26 mouse cellular contexts compared by ENCODE assay signal in the genomic region with DNA sequence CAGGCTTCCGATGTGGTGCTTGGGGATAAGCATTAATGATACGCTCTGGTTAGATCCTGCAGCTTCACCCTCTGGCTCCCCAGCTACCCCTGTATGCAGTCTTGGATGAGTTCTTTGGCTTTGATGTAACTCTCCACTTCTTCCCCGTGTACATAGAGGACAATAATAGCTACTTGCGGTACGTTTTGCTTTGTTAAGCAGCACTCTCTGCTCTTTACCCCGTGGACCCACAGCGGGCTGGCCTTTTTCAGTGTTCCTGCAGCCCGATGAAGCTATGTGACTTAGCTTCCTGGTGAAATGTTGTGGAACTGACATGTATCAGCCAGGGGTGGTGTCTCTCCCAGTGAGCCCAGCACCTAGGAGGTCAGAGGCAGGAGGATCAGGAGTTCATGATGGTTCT. TPM values are rescaled to one million over a fixed set of nuclear protein-coding genes. Genes with fewer than 3 reads are reported as not detected.
DNase-seq lines count a peak whose midpoint lies in the region; ATAC-seq and TF ChIP-seq lines count a peak whose summit lies in the region.
"Had no signal": no experiment of that assay in that cellular context is flagged by ENCODE, and none has a peak within 500 bp of the region (broad histone marks: within the 10 kb centered on the region; RNA-seq: fewer than 3 reads in every experiment).

No protein-coding gene starts in this region.

- no peaks in the 10 kb centered on the region for H3K36me3 ChIP-seq in liver, postnatal 0 days (replicated peaks; ENCODE audit: insufficient read depth, low read length)
- H3K36me3 ChIP-seq in liver, embryonic 11.5 days (ENCODE audit: control insufficient read depth, insufficient read depth, low read length) = no peaks in the 10 kb centered on the region
- no peaks in the 10 kb centered on the region for H3K36me3 ChIP-seq in kidney, embryonic 16.5 days (ENCODE audit: insufficient read depth, low read length)
- H3K36me3 ChIP-seq in macrophage (ENCODE audit: inconsistent target) = no peaks in the 10 kb centered on the region
- H3K36me3 ChIP-seq: embryonic facial prominence, embryonic 10.5 days; heart, embryonic 12.5 days; hindbrain, embryonic 12.5 days; limb, embryonic 15.5 days; neural tube, embryonic 13.5 days had no signal

- H3K4me1 ChIP-seq in liver, postnatal 0 days (ENCODE audit: insufficient read depth) = peaks cover 4% of the 10 kb centered on the region; the same call in 1 of the 2 replicates
- no peaks in the 10 kb centered on the region for H3K4me1 ChIP-seq in liver, embryonic 11.5 days (replicated peaks; ENCODE audit: control insufficient read depth, insufficient read depth, low read length)
- peaks cover 58% of the 10 kb centered on the region for H3K4me1 ChIP-seq in bone marrow macrophage, adult 2 months (ENCODE audit: control insufficient read depth, insufficient read depth, low read length)
- no peaks in the 10 kb centered on the region for H3K4me1 ChIP-seq in kidney, embryonic 16.5 days (ENCODE audit: insufficient read depth, low read length)
- no peaks in the 10 kb centered on the region for H3K4me1 ChIP-seq in cerebellum, adult 2 months (ENCODE audit: control insufficient read depth, insufficient read depth, low read length)
- H3K4me1 ChIP-seq: embryonic facial prominence, embryonic 10.5 days; heart, embryonic 12.5 days; hindbrain, embryonic 12.5 days; limb, embryonic 15.5 days; neural tube, embryonic 13.5 days had no signal

- no peak for TF ChIP-seq EP300 in liver, postnatal 0 days (IDR thresholded peaks at IDR 0.05; ENCODE audit: low read depth)

- no peak for DNase-seq in liver, postnatal 0 days
- DNase-seq in liver, embryonic 11.5 days (ENCODE audit: low spot score) = no peak
- no peak for DNase-seq in gastrocnemius, postnatal 36 days
- DNase-seq in adrenal gland, adult 18-20 months (ENCODE audit: low spot score in 2 of 2) = no peak
- no peak for DNase-seq in cerebellum, adult 2 months
- DNase-seq: adrenal gland, postnatal 14 days; cerebellum, adult 9-11 months; gastrocnemius, postnatal 10 days; heart, adult 18-20 months; heart, postnatal 10 days; lung, adult 18-20 months; lung, postnatal 14 days; retina, postnatal 1 day; thymus, postnatal 36 days had no signal

- H3K4me2 ChIP-seq in liver, postnatal 0 days (ENCODE audit: low read depth, low read length) = peak overlapping the region; percentile 33
- no peak overlapping the region for H3K4me2 ChIP-seq in liver, embryonic 11.5 days
- H3K4me2 ChIP-seq in kidney, embryonic 16.5 days (replicated peaks; ENCODE audit: low read depth, low read length) = no peak overlapping the region
- H3K4me2 ChIP-seq: heart, embryonic 12.5 days; hindbrain, embryonic 12.5 days; limb, embryonic 15.5 days; neural tube, embryonic 13.5 days had no signal

- H3K79me2 ChIP-seq in macrophage (ENCODE audit: inconsistent target) = peaks cover 48% of the 10 kb centered on the region

- no peaks in the 10 kb centered on the region for H3K9me3 ChIP-seq in liver, postnatal 0 days (ENCODE audit: low read length)
- H3K9me3 ChIP-seq in liver, embryonic 11.5 days (ENCODE audit: control insufficient read depth, low read length) = no peaks in the 10 kb centered on the region
- H3K9me3 ChIP-seq in kidney, embryonic 16.5 days (ENCODE audit: low read length) = no peaks in the 10 kb centered on the region
- H3K9me3 ChIP-seq: embryonic facial prominence, embryonic 10.5 days; heart, embryonic 12.5 days; hindbrain, embryonic 12.5 days; limb, embryonic 15.5 days; neural tube, embryonic 13.5 days had no signal

- H3K4me3 ChIP-seq in liver, postnatal 0 days (ENCODE audit: low read depth, low read length) = peak overlapping the region; percentile 11
- H3K4me3 ChIP-seq in liver, embryonic 11.5 days (ENCODE audit: low read depth, low read length) = no peak overlapping the region
- no peak overlapping the region for H3K4me3 ChIP-seq in bone marrow macrophage, adult 2 months (ENCODE audit: insufficient read depth, low read length)
- no peak overlapping the region for H3K4me3 ChIP-seq in kidney, embryonic 16.5 days (ENCODE audit: low read length)
- no peak overlapping the region for H3K4me3 ChIP-seq in macrophage (ENCODE audit: inconsistent target)
- H3K4me3 ChIP-seq in cerebellum, adult 2 months (replicated peaks; ENCODE audit: insufficient read depth, low read depth, low read length) = no peak overlapping the region
- H3K4me3 ChIP-seq: embryonic facial prominence, embryonic 10.5 days; heart, embryonic 12.5 days; hindbrain, embryonic 12.5 days; limb, embryonic 15.5 days; myocyte; neural tube, embryonic 13.5 days had no signal

- no peak for ATAC-seq in liver, postnatal 0 days
- ATAC-seq in liver, embryonic 11.5 days (replicated peaks; ENCODE audit: low FRiP score) = no peak
- 0 out of 2 replicates have a peak, but pooled peaks have one; percentile 39 for ATAC-seq in kidney, embryonic 16.5 days (ENCODE audit: low FRiP score, low TSS enrichment)
- ATAC-seq: forebrain, embryonic 16.5 days; intestine, postnatal 0 days; midbrain, embryonic 16.5 days had no signal

- no peak for TF ChIP-seq CTCF in liver, postnatal 0 days (IDR thresholded peaks at IDR 0.05; ENCODE audit: low read depth)
- no peak for TF ChIP-seq CTCF in bone marrow macrophage, adult 2 months (IDR thresholded peaks at IDR 0.05; ENCODE audit: low read depth, low read length)
- no peak for TF ChIP-seq CTCF in cerebellum, adult 2 months (IDR thresholded peaks at IDR 0.05; ENCODE audit: borderline replicate concordance, insufficient read depth, low read depth, low read length)

- no peak overlapping the region for H3K9ac ChIP-seq in liver, postnatal 0 days (replicated peaks)
- H3K9ac ChIP-seq in liver, embryonic 11.5 days (ENCODE audit: low read depth, low read length) = no peak overlapping the region
- H3K9ac ChIP-seq in kidney, embryonic 16.5 days (replicated peaks; ENCODE audit: low read length) = no peak overlapping the region
- H3K9ac ChIP-seq: heart, embryonic 12.5 days; hindbrain, embryonic 12.5 days; limb, embryonic 15.5 days; neural tube, embryonic 13.5 days had no signal

- intact Hi-C loops in gastrocnemius, postnatal 36 days (cut with DNase I) = no loop called here

- no peak overlapping the region for H3K27ac ChIP-seq in liver, postnatal 0 days (ENCODE audit: low read depth)
- H3K27ac ChIP-seq in liver, embryonic 11.5 days (ENCODE audit: low read depth, low read length) = no peak overlapping the region
- H3K27ac ChIP-seq in bone marrow macrophage, adult 2 months (ENCODE audit: insufficient read depth, low read depth, low read length) = peak overlapping the region; percentile 84
- peak overlapping the region; percentile 8; the same call in 1 of the 2 replicates for H3K27ac ChIP-seq in kidney, embryonic 16.5 days (ENCODE audit: low read length)
- H3K27ac ChIP-seq in macrophage = peak overlapping the region; percentile 99
- H3K27ac ChIP-seq in cerebellum, adult 2 months (ENCODE audit: insufficient read depth, low read length) = no peak overlapping the region
- H3K27ac ChIP-seq: embryonic facial prominence, embryonic 10.5 days; hindbrain, embryonic 12.5 days; limb, embryonic 15.5 days; neural tube, embryonic 13.5 days had no signal

- H3K27me3 ChIP-seq in liver, postnatal 0 days (ENCODE audit: insufficient read depth, low read length) = no peaks in the 10 kb centered on the region
- no peaks in the 10 kb centered on the region for H3K27me3 ChIP-seq in liver, embryonic 11.5 days (replicated peaks; ENCODE audit: control insufficient read depth, insufficient read depth, low read length)
- no peaks in the 10 kb centered on the region for H3K27me3 ChIP-seq in kidney, embryonic 16.5 days (ENCODE audit: insufficient read depth, low read length)
- no peaks in the 10 kb centered on the region for H3K27me3 ChIP-seq in cerebellum, adult 2 months (ENCODE audit: control insufficient read depth, insufficient read depth, low read length)
- H3K27me3 ChIP-seq: heart, embryonic 12.5 days; hindbrain, embryonic 12.5 days; limb, embryonic 15.5 days; neural tube, embryonic 13.5 days had no signal

- 81% methylated on average over 8 of the region's 8 CpGs for WGBS in liver, postnatal 0 days (ENCODE audit: insufficient replicate concordance)
- 87% methylated on average over 8 of the region's 8 CpGs for WGBS in liver, embryonic 11.5 days
- WGBS in kidney, embryonic 16.5 days = 70% methylated on average over 8 of the region's 8 CpGs
- 86% methylated on average over 8 of the region's 8 CpGs for WGBS in macrophage (ENCODE audit: missing documents)
- 77% methylated on average over 8 of the region's 8 CpGs for WGBS in cerebellum, adult 2 months

- no peak for TF ChIP-seq POLR2A in bone marrow macrophage, adult 2 months (IDR thresholded peaks at IDR 0.05; ENCODE audit: borderline replicate concordance, low read depth, low read length)
- no peak for TF ChIP-seq POLR2A in cerebellum, adult 2 months (IDR thresholded peaks at IDR 0.05; ENCODE audit: borderline replicate concordance, insufficient read depth, low read length)

RNA-seq across cellular contexts. Expression of a gene that starts 30.6 kb away (rescaled TPM):
- 5.4 and 5.6 TPM in 2 replicates for polyA plus RNA-seq in liver, postnatal 0 days (2015; fragmentation: Nextera tagmentation; extraction: Ambion mirVana)
- polyA plus RNA-seq in liver, embryonic 11.5 days (2014; fragmentation: Nextera tagmentation; extraction: Ambion mirVana) = 10.9 and 11.2 TPM in 2 replicates
- polyA plus RNA-seq in bone marrow macrophage, adult 2 months (2012; ENCODE audit: insufficient read depth, insufficient read length, missing spikeins) = 155 and 166 TPM in 2 replicates
- polyA plus RNA-seq in kidney, embryonic 16.5 days (2015; fragmentation: Nextera tagmentation; extraction: Ambion mirVana) = 7.1 and 8.6 TPM in 2 replicates
- 1,000 to 10,000 TPM in 13 of 26 experiments, 100 to 1,000 TPM in 13; 377 to 2,472 (median 952) TPM for total RNA-seq in macrophage (2018; cell fraction: chromatin; rRNA removed)
- 100 to 1,000 TPM; 337 to 883 (median 545) TPM for total RNA-seq in macrophage (2018; cell fraction: cytosol; rRNA removed)
- 1,000 to 10,000 TPM in 9 of 26 experiments, 100 to 1,000 TPM in 17; 456 to 1,463 (median 788) TPM for total RNA-seq in macrophage (2018; cell fraction: nucleus; rRNA removed)
- 244 to 329 TPM (median 315 TPM) in 3 replicates for polyA plus RNA-seq in macrophage (2018)
- total RNA-seq in gastrocnemius, postnatal 36 days (2021) = 10 to 100 TPM; 12.0 to 14.3 TPM
- 10 to 100 TPM; 23.2 to 23.7 TPM for total RNA-seq in adrenal gland, adult 18-20 months (2021)
- polyA plus RNA-seq in cerebellum, adult 2 months (2012; rRNA removed) = 18.4 and 19.4 TPM in 2 replicates

Comparison
In these comparisons a context has a peak if more than half of its experiments do, and no peak if none do; other contexts are left out.
1. H3K27ac ChIP-seq: peak in bone marrow macrophage, adult 2 months (single experiment), kidney, embryonic 16.5 days (single experiment) and macrophage (single experiment); none in liver, postnatal 0 days (single experiment), liver, embryonic 11.5 days (single experiment) and cerebellum, adult 2 months (single experiment).